Mouse (Mus musculus) ES-E14 (cell line): ENCODE data around the gene Chst11. TPM values are rescaled to one million over a fixed set of nuclear protein-coding genes. Genes with fewer than 3 reads are reported as not detected.

ENCODE experiments used
- DNase-seq: peaks from one replicate; pipeline ENCODE4 v3.0.0-alpha.2; 2013; ENCODE audit warnings: low read depth, low spot score
- H3K27ac ChIP-seq: 2 replicates; pipeline ENCODE4 v1.5.1; 2012; ENCODE audit warnings: low read depth, mild to moderate bottlenecking, low read length, moderate library complexity, mixed read lengths; ENCODE audit not compliant: poor library complexity, insufficient read depth, severe bottlenecking
- H3K36me3 ChIP-seq: 2 replicates; pipeline ENCODE4 v1.6.1; 2012; ENCODE audit warnings: mild to moderate bottlenecking, low read length, moderate library complexity, mixed read lengths; ENCODE audit not compliant: control insufficient read depth, poor library complexity, insufficient read depth, severe bottlenecking
- H3K4me1 ChIP-seq, 2 experiments: fragments of 150-350 bp in 1 of 2; sonication (generic) in 1 of 2; 2 replicates each; pipeline ENCODE4 v1.6.1; 2012; ENCODE audit warnings: low read length in 2 of 2, mild to moderate bottlenecking in 1 of 2, mixed read lengths in 1 of 2; ENCODE audit not compliant: control insufficient read depth in 2 of 2, insufficient read depth in 2 of 2, poor library complexity in 1 of 2
- H3K4me3 ChIP-seq, 2 experiments: fragments of 150-350 bp in 1 of 2; sonication (generic) in 1 of 2; 2 replicates each; pipeline ENCODE4 v1.5.1; 2012; ENCODE audit warnings: low read length in 2 of 2, low read depth in 1 of 2, mild to moderate bottlenecking in 1 of 2, mixed read lengths in 1 of 2; ENCODE audit not compliant: insufficient read depth in 1 of 2, poor library complexity in 1 of 2, severe bottlenecking in 1 of 2
- H3K9ac ChIP-seq: 2 replicates; pipeline ENCODE4 v1.6.1; 2012; ENCODE audit warnings: low read depth, mild to moderate bottlenecking, low read length, mixed read lengths; ENCODE audit not compliant: poor library complexity, insufficient read depth, severe bottlenecking
- H3K9me3 ChIP-seq: fragments of 150-350 bp; sonication (generic); 2 replicates; pipeline ENCODE4 v1.6.1; 2012; ENCODE audit warnings: low read depth, mild to moderate bottlenecking, low read length; ENCODE audit not compliant: control insufficient read depth, insufficient read depth
- CHD2 ChIP-seq: IDR thresholded peaks from 2 replicates; pipeline ENCODE4 v1.6.1; 2014; ENCODE audit warnings: mild to moderate bottlenecking, low read depth, low read length, inconsistent platforms
- HCFC1 ChIP-seq: IDR thresholded peaks from 2 replicates; pipeline ENCODE4 v1.6.1; 2012; ENCODE audit warnings: low read length, inconsistent platforms, borderline replicate concordance; ENCODE audit not compliant: insufficient read depth
- MAFK ChIP-seq: IDR thresholded peaks from 2 replicates; pipeline ENCODE4 v1.6.1; 2014; ENCODE audit warnings: mild to moderate bottlenecking, low read depth, low read length, inconsistent platforms; ENCODE audit not compliant: insufficient read depth
- ZC3H11A ChIP-seq: IDR thresholded peaks from 2 replicates; pipeline ENCODE4 v1.6.1; 2012; ENCODE audit warnings: low read depth, mild to moderate bottlenecking, inconsistent platforms, low read length, borderline replicate concordance
- ZNF384 ChIP-seq: IDR thresholded peaks from 2 replicates; pipeline ENCODE4 v1.6.1; 2012; ENCODE audit warnings: low read depth, low read length, inconsistent platforms
- in situ Hi-C, 2 experiments: fragments of 600-800 bp; cut with MboI; formaldehyde crosslinking; loops; one replicate each; pipeline ENCODE4 v1.15.1; 2025; ENCODE audit warnings: low sequenced_read_pairs in 2 of 2, inconsistent platforms in 1 of 2; ENCODE audit not compliant: unreplicated experiment in 2 of 2
- total RNA-seq: library from RNA; depleted of rRNA; stranded (reverse); fragments of 300-350 nt; gene quantifications from 2 replicates; pipeline ENCODE4 v1.2.3, GENCODE M21; 2012

Chst11 gene
- total RNA-seq, 1 experiment, result 8.6 TPM

DNA sequence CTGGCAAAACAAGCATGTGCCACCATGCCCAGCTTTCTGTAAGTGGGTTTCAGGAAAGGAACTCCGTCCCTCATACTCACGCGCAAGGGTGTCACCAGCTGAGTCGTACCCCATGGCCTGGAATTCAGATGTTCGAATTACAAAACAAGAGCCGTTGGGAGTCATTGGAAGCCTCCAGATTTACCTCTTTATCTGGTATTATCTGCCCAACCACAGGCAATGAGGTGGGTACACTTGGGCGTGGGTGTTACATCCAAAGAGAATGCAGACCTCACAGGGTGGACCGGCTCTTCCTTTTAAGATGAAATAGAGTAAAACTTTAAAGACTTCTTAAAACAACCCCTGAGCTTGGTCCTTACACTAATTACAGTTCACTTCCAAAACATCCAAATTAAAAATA, 200.9 kb downstream of the Chst11 start:
- Histone ChIP-seq H3K36me3 (no peaks in the 10 kb centered on the region; the same call in 1 of the 2 replicates), H3K27ac (no peak overlapping the region), H3K4me1 (no peaks in the 10 kb centered on the region), H3K4me3 (no peak overlapping the region), H3K9ac (no peak overlapping the region), H3K9me3 (no peaks in the 10 kb centered on the region)
- TF ChIP-seq HCFC1 (no peak), ZC3H11A (no peak), ZNF384 (no peak), CHD2 (no peak), MAFK (no peak)
- in situ Hi-C loops, result loop anchor here in 1 of 2 experiments (25.0 kb wide), 1 partner anchor 274 kb away; no protein-coding TSS in a partner anchor
- DNase-seq, result no peak

DNA sequence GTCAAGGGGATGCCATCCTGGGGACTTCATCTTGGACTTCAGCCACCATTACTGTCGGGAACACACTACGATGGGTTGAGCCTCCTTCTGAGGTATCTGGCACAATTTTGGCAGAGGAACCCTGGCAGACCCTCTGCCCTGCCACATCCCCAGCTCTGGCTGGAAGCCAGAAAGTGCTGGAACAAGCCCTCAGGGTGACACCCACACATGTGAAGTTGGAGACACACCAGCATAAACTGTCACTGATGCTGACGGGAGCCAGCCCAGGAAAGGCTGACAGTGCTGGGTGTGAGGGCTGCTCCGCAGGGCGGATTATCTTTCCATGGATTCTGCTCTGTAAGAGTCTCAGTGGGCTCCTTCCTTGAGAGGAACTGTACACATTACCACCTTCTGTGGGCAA, 201.7 kb downstream of the Chst11 start:
- no peak for DNase-seq
- Histone ChIP-seq H3K4me1 (no peaks in the 10 kb centered on the region), H3K9ac (no peak overlapping the region), H3K9me3 (no peaks in the 10 kb centered on the region), H3K4me3 (no peak overlapping the region), H3K27ac (no peak overlapping the region), H3K36me3 (no peaks in the 10 kb centered on the region; the same call in 1 of the 2 replicates)
- no peak for TF ChIP-seq CHD2
- TF ChIP-seq HCFC1, result no peak
- no peak for TF ChIP-seq MAFK
- TF ChIP-seq ZC3H11A, result no peak
- no peak for TF ChIP-seq ZNF384
- in situ Hi-C loops, result loop anchor here in 1 of 2 experiments (25.0 kb wide), 1 partner anchor 275 kb away; no protein-coding TSS in a partner anchor

DNA sequence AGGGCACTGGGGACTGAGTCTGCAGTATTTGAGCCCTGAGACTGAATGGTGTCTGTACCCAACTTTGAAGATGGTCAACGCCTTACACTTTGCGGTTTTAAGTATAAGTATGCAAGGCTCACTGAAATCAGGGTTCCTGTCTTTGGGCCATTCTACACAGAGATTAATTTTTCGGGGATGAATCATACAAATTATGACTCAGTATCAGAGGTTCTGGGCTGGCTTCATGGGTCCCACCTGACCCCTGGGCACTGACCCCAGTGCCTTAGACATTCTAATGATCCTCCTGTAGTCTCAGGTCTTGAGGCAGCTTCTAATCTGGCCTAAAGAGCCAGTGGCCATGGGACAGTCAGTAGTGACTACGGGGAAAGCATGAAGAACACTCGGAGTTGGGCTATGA, 203.8 kb downstream of the Chst11 start:
- Histone ChIP-seq H3K4me3 (no peak overlapping the region), H3K36me3 (no peaks in the 10 kb centered on the region; the same call in 1 of the 2 replicates), H3K9me3 (no peaks in the 10 kb centered on the region), H3K9ac (no peak overlapping the region), H3K27ac (no peak overlapping the region), H3K4me1 (no peaks in the 10 kb centered on the region)
- DNase-seq, result no peak
- TF ChIP-seq ZNF384 (no peak), ZC3H11A (no peak), MAFK (no peak), CHD2 (no peak), HCFC1 (no peak)
- in situ Hi-C loops, result loop anchor here in 1 of 2 experiments (25.0 kb wide), 1 partner anchor 277 kb away; no protein-coding TSS in a partner anchor

DNA sequence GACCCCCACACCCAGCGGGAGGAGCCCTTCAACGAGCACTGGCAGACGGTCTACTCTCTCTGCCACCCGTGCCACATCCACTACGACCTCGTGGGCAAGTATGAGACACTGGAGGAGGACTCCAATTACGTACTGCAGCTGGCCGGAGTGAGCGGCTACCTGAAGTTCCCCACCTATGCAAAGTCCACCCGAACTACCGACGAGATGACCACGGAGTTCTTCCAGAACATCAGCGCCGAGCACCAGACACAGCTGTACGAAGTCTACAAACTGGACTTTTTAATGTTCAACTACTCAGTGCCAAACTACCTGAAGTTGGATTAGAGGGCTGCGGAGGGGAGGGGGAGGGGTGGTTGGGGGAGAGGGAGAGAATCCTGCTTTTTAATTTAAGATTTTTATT, 206.2 kb downstream of the Chst11 start:
- TF ChIP-seq HCFC1, result no peak
- TF ChIP-seq CHD2, result no peak
- TF ChIP-seq ZC3H11A, result no peak
- no peak for TF ChIP-seq ZNF384
- no peak for TF ChIP-seq MAFK
- in situ Hi-C loops, result loop anchor here in 1 of 2 experiments (25.0 kb wide), 1 partner anchor 279 kb away; no protein-coding TSS in a partner anchor

DNA sequence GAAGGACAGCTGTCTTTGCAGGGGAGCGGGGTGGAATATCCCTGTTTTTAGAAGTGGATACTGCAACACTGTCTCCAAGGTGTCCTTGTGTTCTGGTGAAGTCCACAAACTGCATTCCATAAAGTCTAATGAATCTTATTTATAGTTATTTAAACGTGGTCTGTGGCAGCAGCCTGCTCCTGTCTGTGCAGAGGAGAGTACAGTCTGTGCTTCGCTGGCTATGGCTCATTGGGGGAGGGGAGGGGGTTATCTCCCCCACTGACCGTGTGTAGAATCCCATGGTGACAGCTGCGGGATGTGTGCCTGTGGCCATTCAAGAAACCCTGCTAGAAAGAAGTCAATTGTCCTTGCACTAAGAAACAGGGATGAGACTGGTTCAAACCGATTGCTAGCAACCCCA, 206.7 kb downstream of the Chst11 start:
- in situ Hi-C loops, result loop anchor here in 1 of 2 experiments (25.0 kb wide), 1 partner anchor 280 kb away; no protein-coding TSS in a partner anchor
- TF ChIP-seq ZNF384 (no peak), MAFK (no peak), HCFC1 (no peak), ZC3H11A (no peak), CHD2 (no peak)

More for the DNA sequence above, 206.2 kb downstream of the Chst11 start:
- Histone ChIP-seq H3K27ac (no peak overlapping the region), H3K9me3 (no peaks in the 10 kb centered on the region), H3K36me3 (no peaks in the 10 kb centered on the region; the same call in 1 of the 2 replicates), H3K4me3 (no peak overlapping the region), H3K4me1 (no peaks in the 10 kb centered on the region), H3K9ac (no peak overlapping the region)
- no peak for DNase-seq

More for the DNA sequence above, 206.7 kb downstream of the Chst11 start:
- Histone ChIP-seq H3K4me3 (no peak overlapping the region), H3K27ac (no peak overlapping the region), H3K36me3 (no peaks in the 10 kb centered on the region; the same call in 1 of the 2 replicates), H3K9ac (no peak overlapping the region), H3K9me3 (no peaks in the 10 kb centered on the region), H3K4me1 (no peaks in the 10 kb centered on the region)
- no peak for DNase-seq
